Mouse (Mus musculus): Measurements from ENCODE around the gene Dcaf8. TPM values are rescaled to one million over a fixed set of nuclear protein-coding genes. Genes with fewer than 3 reads are reported as not detected.

Gene Dcaf8
- total and polyA plus RNA-seq, 2 experiments from 2014 or later: 62.7 to 76.8 TPM

DNA sequence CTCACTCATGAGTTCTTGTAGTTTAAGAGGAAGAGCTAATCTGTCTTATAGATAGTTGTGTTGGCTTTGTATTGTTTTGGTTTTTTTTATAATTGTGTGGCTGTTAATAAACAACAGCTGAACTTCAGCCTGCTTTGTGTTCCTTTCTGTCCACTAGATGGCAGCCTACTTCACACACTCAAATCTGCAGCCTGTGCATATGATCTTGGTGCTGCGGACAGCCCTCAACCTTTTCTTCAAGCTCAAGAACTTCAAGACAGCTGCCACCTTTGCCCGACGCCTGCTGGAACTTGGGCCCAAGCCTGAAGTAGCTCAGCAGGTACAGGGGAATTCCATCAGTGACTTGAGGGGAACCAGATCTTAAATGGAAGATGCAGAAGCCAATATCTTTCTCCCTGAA lies 28.2 kb upstream of the Dcaf8 start:
- ATAC-seq (peak; percentile 64; the same call in 1 of the 2 replicates), DNase-seq (peak; percentile 69)
- peak; percentile 86 for TF ChIP-seq CTCF (IDR thresholded peaks at IDR 0.05; ENCODE audit: low read depth)
- H3K9me3 ChIP-seq (ENCODE audit: low read length): no peaks in the 10 kb centered on the region
- no peak overlapping the region for H3K4me2 ChIP-seq (ENCODE audit: low read depth)
- H3K27me3 ChIP-seq (ENCODE audit: insufficient read depth, low read length): no peaks in the 10 kb centered on the region
- H3K9ac ChIP-seq: no peak overlapping the region
- no peak overlapping the region for H3K27ac ChIP-seq (ENCODE audit: low read depth, low read length)
- peaks cover 88% of the 10 kb centered on the region for H3K36me3 ChIP-seq (ENCODE audit: insufficient read depth)
- no peak overlapping the region for H3K4me3 ChIP-seq (ENCODE audit: low read depth, low read length)
- WGBS: 31% methylated on average over 3 of the region's 3 CpGs
- H3K4me1 ChIP-seq (ENCODE audit: insufficient read depth): no peaks in the 10 kb centered on the region

DNA sequence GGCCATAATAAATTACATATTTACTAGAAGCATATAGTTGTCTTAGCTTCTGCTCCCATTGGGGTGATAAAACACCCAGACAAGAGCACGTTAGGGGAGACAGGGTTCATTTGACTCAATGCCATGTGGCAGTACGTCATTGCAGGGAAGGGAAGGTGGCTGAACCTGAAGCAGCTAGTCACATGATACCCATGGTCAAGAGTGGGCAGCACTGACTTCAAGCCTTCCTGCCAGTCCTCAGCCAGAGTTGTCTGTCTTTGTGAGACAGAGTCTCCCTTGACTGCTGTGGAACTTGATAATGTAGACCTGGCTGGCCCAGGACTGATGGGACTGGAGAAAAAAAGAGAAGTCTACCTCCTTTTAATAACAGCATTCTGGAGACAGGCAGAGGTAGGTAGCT lies 25.2 kb upstream of the Dcaf8 start:
- Histone ChIP-seq H3K4me2 (ENCODE audit: low read depth) (no peak overlapping the region), H3K9me3 (ENCODE audit: low read length) (no peaks in the 10 kb centered on the region), H3K9ac (no peak overlapping the region), H3K27ac (ENCODE audit: low read depth, low read length) (no peak overlapping the region), H3K4me3 (ENCODE audit: low read depth, low read length) (no peak overlapping the region), H3K27me3 (ENCODE audit: insufficient read depth, low read length) (no peaks in the 10 kb centered on the region), H3K36me3 (ENCODE audit: insufficient read depth) (peaks cover 58% of the 10 kb centered on the region), H3K4me1 (ENCODE audit: insufficient read depth) (peaks cover 7% of the 10 kb centered on the region)
- ATAC-seq (no peak), DNase-seq (no peak)
- TF ChIP-seq CTCF (IDR thresholded peaks at IDR 0.05; ENCODE audit: low read depth): no peak
- WGBS: 76% methylated on average over 2 of the region's 2 CpGs

DNA sequence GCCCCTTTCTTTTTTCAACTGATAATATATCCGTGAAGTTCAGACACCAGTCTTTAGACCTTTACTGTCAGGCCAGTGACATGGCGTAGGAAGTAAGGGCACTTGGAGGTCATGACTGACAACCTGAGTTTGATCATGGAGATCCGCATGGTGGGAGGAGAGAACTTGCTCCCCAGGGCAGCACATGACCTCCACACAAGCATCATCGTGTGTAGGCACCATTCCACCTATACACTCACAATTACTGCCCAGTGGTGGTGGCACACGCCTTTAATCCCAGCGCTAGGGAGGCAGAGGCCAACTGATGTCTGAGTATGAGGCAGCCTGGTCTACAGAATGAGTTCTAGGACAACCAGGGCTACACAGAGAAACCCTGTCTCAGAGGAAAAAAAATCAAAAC lies 23.3 kb upstream of the Dcaf8 start:
- no peaks in the 10 kb centered on the region for H3K27me3 ChIP-seq (ENCODE audit: insufficient read depth, low read length)
- no peak overlapping the region for H3K4me3 ChIP-seq (ENCODE audit: low read depth, low read length)
- no peak overlapping the region for H3K4me2 ChIP-seq (ENCODE audit: low read depth)
- no peak for DNase-seq
- H3K36me3 ChIP-seq (ENCODE audit: insufficient read depth): peaks cover 50% of the 10 kb centered on the region
- H3K4me1 ChIP-seq (ENCODE audit: insufficient read depth): peaks cover 8% of the 10 kb centered on the region
- no peak overlapping the region for H3K27ac ChIP-seq (ENCODE audit: low read depth, low read length)
- ATAC-seq: no peak
- WGBS: 83% methylated on average over 6 of the region's 6 CpGs
- H3K9me3 ChIP-seq (ENCODE audit: low read length): no peaks in the 10 kb centered on the region
- H3K9ac ChIP-seq: no peak overlapping the region
- no peak for TF ChIP-seq CTCF (IDR thresholded peaks at IDR 0.05; ENCODE audit: low read depth)

DNA sequence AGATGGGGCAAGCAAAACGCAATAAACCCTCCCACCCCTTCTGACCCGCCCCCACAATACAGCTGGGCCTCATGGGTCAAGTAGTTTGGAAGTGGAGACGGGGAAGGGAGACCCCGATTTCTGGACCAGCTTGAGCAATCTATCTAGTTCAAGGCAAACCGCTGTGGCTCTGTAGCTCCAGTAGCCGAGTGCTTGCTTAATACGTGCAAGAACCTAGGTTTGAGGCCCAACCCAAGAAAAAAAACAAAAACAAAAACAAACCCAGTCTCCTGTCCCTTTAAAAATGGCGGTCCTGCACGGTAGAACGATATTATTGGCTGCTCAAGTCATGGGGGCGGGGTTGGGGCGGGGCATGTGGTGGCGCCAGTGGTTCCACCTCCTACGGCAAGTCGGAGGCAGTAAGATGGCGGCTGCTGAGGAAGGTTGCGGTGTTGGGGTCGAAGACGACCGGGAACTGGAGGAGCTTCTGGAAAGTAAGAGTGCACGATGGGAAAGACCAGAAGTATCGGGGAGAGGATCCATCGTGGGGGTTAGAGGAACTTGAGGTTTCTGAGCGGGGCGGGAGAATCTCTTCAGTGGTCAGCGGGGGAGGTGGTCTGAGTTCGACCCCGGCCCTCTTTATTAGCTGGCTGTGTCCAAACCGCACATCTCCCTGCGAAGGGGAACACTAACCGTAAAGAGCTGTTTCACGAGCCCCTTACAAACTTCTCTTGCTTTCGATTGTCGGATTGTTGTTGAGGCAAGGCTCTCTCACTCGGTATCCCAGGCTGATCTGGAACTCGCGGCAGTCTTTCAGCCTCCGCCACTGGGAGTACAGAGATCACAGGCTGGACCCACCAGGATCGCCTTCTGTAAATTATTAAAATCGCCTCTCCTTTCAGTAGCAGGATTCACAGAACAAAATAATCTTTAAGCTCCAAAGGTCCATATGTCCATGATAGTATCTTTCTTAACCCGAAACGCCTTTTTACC lies 21.2 kb upstream of the Dcaf8 start, which contains the start of gene Pex19:
Gene Pex19, plus strand, starts transcription at position 380 of the 972 bp plus-strand sequence.
- DNase-seq (peak; percentile 95), ATAC-seq (peak; percentile 99)
- H3K27ac ChIP-seq (ENCODE audit: low read depth, low read length): peak within 1 kb of the TSS; percentile 57; the same call in 1 of the 2 replicates
- peak within 1 kb of the TSS; percentile 89 for H3K4me3 ChIP-seq (ENCODE audit: low read depth, low read length)
- peak within 1 kb of the TSS; percentile 75 for H3K9ac ChIP-seq
- H3K9me3 ChIP-seq (ENCODE audit: low read length): no peaks in the 10 kb centered on the region
- H3K4me2 ChIP-seq (ENCODE audit: low read depth): peak within 1 kb of the TSS; percentile 80
- no peaks in the 10 kb centered on the region for H3K27me3 ChIP-seq (ENCODE audit: insufficient read depth, low read length)
- H3K36me3 ChIP-seq (ENCODE audit: insufficient read depth): peaks cover 45% of the 10 kb centered on the region
- peaks cover 8% of the 10 kb centered on the region for H3K4me1 ChIP-seq (ENCODE audit: insufficient read depth)
- 1% methylated on average over 42 of the region's 42 CpGs for WGBS
- no peak for TF ChIP-seq CTCF (IDR thresholded peaks at IDR 0.05; ENCODE audit: low read depth)

DNA sequence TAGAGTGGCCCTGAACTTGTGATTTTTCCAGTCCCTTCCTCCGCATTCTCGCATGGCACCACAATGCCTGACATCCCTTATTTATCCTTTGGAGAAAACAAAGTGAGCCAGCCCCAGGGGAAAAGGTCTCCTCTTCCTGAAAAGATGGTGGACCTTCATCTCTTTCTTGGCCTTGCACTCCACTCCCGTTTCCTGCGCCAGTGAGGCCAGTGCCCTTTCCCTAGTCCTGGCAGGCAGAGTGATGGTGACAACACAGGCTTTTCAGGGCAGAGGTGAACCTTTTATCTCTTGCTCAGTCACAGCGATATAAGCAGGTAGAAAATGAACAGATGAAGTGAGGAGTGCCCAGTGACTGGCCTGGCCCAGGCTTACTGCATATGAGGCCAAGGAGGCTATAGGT lies 20.4 kb upstream of the Dcaf8 start:
- H3K27me3 ChIP-seq (ENCODE audit: insufficient read depth, low read length): no peaks in the 10 kb centered on the region
- peaks cover 8% of the 10 kb centered on the region for H3K4me1 ChIP-seq (ENCODE audit: insufficient read depth)
- H3K9ac ChIP-seq: peak overlapping the region; percentile 75
- ATAC-seq: no peak
- H3K4me3 ChIP-seq (ENCODE audit: low read depth, low read length): peak overlapping the region; percentile 89
- DNase-seq: no peak
- WGBS: 46% methylated on average over 5 of the region's 5 CpGs
- no peak overlapping the region for H3K27ac ChIP-seq (ENCODE audit: low read depth, low read length)
- H3K9me3 ChIP-seq (ENCODE audit: low read length): no peaks in the 10 kb centered on the region
- H3K4me2 ChIP-seq (ENCODE audit: low read depth): peak overlapping the region; percentile 80
- peaks cover 44% of the 10 kb centered on the region for H3K36me3 ChIP-seq (ENCODE audit: insufficient read depth)
- TF ChIP-seq CTCF (IDR thresholded peaks at IDR 0.05; ENCODE audit: low read depth): no peak

- WGBS: 91% methylated on average over 15 of the region's 15 CpGs
- no peak for TF ChIP-seq CTCF (IDR thresholded peaks at IDR 0.05; ENCODE audit: low read depth)
- H3K4me3 ChIP-seq (ENCODE audit: low read depth, low read length): no peak overlapping the region
- H3K36me3 ChIP-seq (ENCODE audit: insufficient read depth): peaks cover 42% of the 10 kb centered on the region
- H3K4me2 ChIP-seq (ENCODE audit: low read depth): no peak overlapping the region
- peaks cover 8% of the 10 kb centered on the region for H3K4me1 ChIP-seq (ENCODE audit: insufficient read depth)
- DNase-seq (no peak), ATAC-seq (no peak)
- no peaks in the 10 kb centered on the region for H3K27me3 ChIP-seq (ENCODE audit: insufficient read depth, low read length)
- H3K9me3 ChIP-seq (ENCODE audit: low read length): no peaks in the 10 kb centered on the region
- no peak overlapping the region for H3K9ac ChIP-seq
- no peak overlapping the region for H3K27ac ChIP-seq (ENCODE audit: low read depth, low read length)
These were observed 19.3 kb upstream of the Dcaf8 start for GRCm38 (mm10) chr1:172128563-172128962.

- 59% methylated on average over 2 of the region's 2 CpGs for WGBS
- Histone ChIP-seq H3K9me3 (ENCODE audit: low read length) (no peaks in the 10 kb centered on the region), H3K9ac (no peak overlapping the region), H3K4me2 (ENCODE audit: low read depth) (no peak overlapping the region), H3K4me3 (ENCODE audit: low read depth, low read length) (no peak overlapping the region), H3K27me3 (ENCODE audit: insufficient read depth, low read length) (no peaks in the 10 kb centered on the region), H3K36me3 (ENCODE audit: insufficient read depth) (peaks cover 46% of the 10 kb centered on the region), H3K4me1 (ENCODE audit: insufficient read depth) (peaks cover 8% of the 10 kb centered on the region), H3K27ac (ENCODE audit: low read depth, low read length) (no peak overlapping the region)
- TF ChIP-seq CTCF (IDR thresholded peaks at IDR 0.05; ENCODE audit: low read depth): peak; percentile 57
- DNase-seq: peak; percentile 42
- no peak for ATAC-seq
These were observed 18.8 kb upstream of the Dcaf8 start for GRCm38 (mm10) chr1:172129108-172129507.

Measured in forebrain, postnatal 0 days (tissue).